Mouse (Mus musculus) lung, adult 18-20 months (tissue): ENCODE results near the gene Cep170.

Source experiments
- DNase-seq, 2 experiments: peaks; one replicate each; pipeline ENCODE4 v3.0.0; 2022; ENCODE audit warnings: mixed read lengths in 2 of 2

Cep170 gene

DNA sequence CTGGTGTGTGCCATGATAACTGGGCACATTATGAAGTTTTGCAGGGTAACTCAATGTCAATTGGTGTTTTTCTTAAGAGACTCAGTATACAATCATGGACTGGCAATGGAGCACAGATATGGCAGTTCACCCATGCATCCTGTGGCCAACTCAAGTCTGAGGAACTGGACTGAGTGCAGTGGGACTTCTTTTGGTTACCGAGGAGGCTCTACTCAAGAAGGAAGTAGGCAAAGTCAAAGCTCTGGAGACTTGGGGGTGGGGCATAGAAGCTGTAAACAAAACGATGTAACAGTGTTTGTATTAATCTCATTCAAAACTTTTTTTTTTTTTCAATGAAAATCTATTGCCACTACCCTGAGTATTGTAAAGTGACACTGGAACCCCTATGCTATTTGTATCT lies 83.3 kb downstream of the Cep170 start:
- DNase-seq, result no peak

DNA sequence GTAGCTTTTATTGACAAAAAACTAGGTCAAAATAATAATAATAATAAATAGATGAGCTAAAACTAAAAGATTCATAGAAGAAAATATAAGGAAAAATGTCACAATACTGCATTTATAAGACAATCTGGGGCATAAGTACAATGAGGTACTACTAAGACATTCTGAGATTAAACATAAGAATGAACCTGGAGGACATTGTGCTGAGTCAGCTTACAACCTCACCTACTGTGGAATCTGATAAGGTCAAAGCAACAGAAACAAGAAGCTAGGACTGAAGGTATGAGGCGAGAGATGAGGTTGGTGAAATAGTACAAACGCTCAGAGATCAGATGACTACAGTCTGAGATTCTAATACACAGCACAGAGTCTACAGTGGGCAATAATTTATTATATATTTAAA lies 86.5 kb downstream of the Cep170 start:
- no peak for DNase-seq

DNA sequence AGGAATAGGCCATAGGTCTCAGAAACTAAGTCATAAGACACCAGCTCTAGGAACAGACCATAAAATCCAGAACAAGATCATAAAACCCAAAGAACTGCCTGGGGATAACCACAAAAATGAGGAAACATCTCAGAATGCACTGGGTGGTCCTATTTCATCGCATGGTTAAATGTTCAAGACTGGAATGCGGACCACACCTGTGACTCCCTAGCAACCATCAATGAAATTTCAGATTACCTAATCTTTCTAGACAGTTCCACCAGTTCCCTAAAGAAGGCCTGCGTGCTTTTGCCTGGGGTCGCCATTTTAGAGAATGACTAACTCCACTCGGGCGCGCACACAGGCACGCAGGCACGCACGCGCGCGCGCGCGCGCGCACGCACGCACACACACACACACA lies 89.1 kb downstream of the Cep170 start:
- no peak for DNase-seq

DNA sequence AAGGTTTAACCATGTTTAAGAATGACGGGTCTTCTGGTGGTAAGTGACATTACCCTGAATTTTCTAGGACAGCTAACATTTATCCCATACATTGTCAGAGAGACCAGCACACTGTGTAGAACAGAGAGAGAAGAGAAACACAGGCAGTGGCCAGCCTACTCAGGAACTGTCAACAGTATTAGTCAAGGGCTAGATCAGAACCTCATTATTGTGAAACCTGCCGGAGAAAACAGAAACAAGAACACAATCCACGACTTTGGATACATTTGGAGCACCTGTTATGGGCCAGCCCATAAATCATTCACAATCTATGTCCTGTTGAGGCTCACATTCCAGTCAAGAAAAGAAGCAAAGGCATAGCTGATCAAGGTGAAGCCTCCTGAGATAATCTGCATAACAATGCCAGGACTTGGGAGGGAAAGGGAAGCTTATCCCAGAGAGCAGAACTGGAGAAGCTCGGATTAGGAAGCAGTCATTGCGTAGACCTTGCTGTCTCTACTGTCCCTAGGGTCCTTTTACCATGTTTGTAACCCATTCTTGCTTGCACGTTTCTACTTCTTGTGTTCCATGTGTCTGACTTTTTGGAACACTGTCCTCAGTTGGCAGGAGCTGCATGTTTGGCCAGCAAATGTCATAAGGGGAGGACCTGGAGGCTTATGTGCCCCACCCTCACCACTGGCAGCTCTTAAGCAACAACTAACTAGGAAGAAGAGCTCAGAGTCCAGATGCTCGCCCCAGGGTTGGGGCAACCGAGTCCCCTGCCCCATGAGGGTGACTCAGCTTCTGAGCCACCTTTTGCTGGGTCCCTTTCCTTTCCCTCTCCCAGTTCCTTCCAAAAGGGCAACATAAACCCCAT lies 89.8 kb downstream of the Cep170 start:
- no peak for DNase-seq

DNA sequence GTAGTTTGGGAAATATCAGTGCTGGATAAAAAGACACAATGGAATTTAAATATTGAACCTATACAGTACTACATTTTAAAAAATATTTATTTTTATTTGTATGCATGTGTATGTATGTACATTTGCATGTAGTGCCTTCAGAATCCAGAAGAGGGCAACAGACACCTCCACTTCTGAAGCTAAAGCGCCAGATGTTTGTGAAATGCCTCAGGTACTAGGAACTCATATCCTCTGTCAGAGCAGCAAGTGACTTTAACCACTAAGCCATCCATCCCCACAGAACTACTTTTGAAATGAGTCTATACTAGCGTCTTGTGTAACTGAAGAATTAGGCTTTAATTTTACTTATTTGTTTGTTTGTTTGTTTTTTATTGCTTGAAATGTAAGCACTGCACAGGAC lies 101.4 kb downstream of the Cep170 start:
- DNase-seq, result peak in 1 of 2 experiments; percentile 25

DNA sequence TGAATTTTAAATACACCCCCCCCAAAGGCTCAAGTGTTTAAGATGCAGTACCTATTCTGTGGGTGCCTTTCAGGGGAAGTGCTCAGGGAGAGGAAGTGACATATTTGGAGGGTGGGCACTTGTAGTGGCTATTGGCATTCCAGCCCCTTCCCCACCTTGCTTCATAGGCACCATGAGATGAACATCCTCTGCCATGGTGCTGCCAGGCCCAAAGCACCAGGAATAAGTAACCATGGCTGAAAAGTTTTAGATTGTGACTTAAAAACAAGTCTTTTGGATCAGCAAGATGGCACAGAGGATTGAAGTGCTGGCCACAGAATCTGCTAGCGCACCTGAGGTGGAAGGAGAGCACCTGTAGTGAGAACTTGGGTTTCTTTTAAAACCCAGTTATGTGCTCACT lies 113.6 kb downstream of the Cep170 start:
- DNase-seq, result no peak

DNA sequence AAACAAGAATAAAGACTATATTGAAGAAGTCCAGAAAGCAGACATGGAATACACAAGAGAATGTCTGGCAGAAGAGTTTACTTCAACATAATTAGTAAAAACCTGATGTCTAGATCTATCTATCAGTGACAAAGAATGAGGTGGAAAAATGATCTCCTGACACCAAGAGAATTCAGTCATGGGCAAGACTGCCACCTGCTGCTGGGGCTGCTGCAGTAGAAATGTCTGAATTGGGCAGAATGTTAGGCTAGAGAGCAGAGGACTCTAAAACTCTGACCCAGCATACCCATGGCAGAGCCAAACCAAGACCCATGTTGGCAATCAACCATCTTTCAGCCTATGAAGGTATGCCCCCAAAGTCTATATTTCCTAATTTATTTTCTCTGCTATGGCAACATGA lies 114.1 kb downstream of the Cep170 start:
- DNase-seq, result no peak

DNA sequence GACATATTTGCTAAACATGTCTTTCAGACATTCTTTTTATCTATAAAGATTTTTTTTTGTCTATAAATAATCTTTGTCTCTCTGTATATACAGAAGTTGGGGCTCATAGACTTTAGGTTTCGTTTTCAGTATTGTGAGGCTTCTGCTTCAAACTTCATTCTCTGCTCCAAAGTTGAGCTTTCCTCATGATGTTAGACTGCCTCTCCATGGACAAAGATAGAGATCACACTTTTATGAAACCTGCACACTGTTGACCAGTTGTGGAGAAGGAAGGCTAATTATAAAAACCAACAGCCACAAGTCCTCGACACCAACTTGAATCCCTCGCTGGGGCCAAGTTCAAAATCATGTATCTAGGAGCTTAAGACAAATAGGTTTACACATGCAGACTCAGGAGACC lies 115.2 kb downstream of the Cep170 start:
- no peak for DNase-seq

DNA sequence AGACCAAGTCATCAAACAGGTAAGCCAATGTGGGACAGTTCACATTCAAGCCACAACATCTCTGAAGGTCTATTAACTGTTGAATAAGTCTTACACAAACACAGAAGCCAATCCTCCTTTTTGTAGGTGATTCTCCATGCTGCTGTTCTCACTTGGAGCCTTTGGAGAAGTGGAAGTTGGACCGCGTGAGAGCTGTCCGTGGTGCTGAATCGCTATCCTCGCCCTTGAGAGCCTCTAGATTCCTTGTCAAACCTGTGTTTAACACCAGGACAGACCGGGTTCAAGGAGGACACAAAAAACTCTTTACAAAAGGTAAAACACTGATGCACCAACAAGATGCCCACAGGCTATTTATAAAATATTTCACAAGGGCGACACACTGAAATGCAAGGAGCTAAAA lies 116.8 kb downstream of the Cep170 start:
- DNase-seq, result peak in 1 of 2 experiments; percentile 2

DNA sequence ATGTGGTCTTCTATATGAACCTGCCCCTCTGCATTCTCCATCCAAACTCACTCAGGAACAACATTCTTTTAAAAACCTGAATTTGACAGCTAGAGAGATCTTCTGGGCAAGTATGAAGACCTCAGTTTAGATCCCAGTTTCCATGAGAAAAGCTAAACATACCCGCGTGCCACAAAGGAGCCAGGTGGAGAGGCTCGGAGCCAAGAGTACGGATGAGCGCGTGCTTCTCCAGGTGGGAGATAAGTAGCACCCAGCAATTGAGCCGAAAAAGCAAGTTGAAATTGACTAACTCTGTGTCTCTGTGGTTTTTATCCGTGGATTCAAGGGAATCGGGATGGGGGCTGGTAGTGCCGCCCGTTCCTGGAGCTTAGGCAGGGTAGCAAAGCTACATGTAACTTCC lies 122.8 kb downstream of the Cep170 start:
- no peak for DNase-seq

DNA sequence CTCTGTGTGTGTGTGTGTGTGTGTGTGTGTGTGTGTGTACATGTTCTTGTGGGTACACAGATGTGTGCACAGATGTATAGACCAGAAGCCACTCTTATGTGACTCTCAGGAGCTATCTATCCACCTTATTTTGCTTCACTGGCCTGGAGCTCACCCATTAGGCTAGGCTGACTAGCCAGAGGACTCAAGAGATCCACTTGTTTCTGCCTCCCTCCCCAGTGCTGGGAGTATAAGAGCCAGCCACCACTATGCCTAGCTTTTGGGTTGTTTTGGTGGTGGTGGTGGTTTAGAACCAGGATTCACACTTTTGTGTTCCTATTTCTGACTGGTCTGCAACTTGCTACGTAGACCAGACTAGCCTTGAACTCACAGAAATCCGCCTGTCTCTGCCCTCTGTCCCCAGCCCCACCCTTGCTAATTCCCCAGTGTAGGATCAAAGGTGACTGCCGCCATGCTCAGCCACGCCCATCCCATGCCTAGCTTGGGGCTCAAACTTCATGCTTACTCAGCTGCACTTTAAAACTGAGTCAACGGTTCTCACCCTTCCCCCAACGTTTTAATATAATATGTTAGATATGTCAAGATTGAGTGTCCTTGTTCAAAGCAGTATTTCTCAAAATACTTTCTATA lies 125.5 kb downstream of the Cep170 start:
- DNase-seq, result no peak
